Mouse (Mus musculus) heart, embryonic 10.5 days (tissue): ENCODE results near the gene Rsrc1. TPM values are rescaled to one million over a fixed set of nuclear protein-coding genes. Genes with fewer than 3 reads are reported as not detected.
A peak's percentile ranks its signal among the peaks of the same experiment; 100 is the strongest.

Source experiments
- DNase-seq: peaks from one replicate; pipeline ENCODE4 v3.0.0-alpha.2; 2017; ENCODE audit warnings: low spot score
- H3K27ac ChIP-seq: fragments of 300-500 bp; sonication (generic); 2 replicates; pipeline ENCODE4 v1.5.1; 2016; ENCODE audit warnings: mild to moderate bottlenecking
- H3K27me3 ChIP-seq: fragments of 300-500 bp; sonication (generic); 2 replicates; pipeline ENCODE4 v1.6.1; 2016; ENCODE audit warnings: mild to moderate bottlenecking; ENCODE audit not compliant: poor library complexity, insufficient read depth, severe bottlenecking
- H3K36me3 ChIP-seq: fragments of 300-500 bp; sonication (generic); 2 replicates; pipeline ENCODE4 v1.6.1; 2016; ENCODE audit warnings: mild to moderate bottlenecking, moderate library complexity
- H3K4me1 ChIP-seq: fragments of 300-500 bp; sonication (generic); 2 replicates; pipeline ENCODE4 v1.6.1; 2016; ENCODE audit warnings: mild to moderate bottlenecking
- H3K4me3 ChIP-seq: fragments of 300-500 bp; sonication (generic); 2 replicates; pipeline ENCODE4 v1.5.1; 2016; ENCODE audit warnings: mild to moderate bottlenecking, moderate library complexity
- H3K9me3 ChIP-seq: fragments of 300-500 bp; sonication (generic); 2 replicates; pipeline ENCODE4 v1.6.1; 2016; ENCODE audit warnings: mild to moderate bottlenecking, moderate library complexity
- WGBS: fragments of 180-500 bp; shearing (Covaris S2); methylation state at CpG from one replicate; pipeline ENCODE4 v1.1.7; 2016; 5-methylcytosine and 5-hydroxymethylcytosine counted together
- polyA plus RNA-seq: library from polyadenylated mRNA; unstranded; fragments of >200 nt; fragmentation: Nextera tagmentation; extraction: Ambion mirVana; gene quantifications from 2 replicates; pipeline ENCODE4 v1.2.1, GENCODE M21; 2016

Rsrc1 gene
- polyA plus RNA-seq, 1 experiment from 2014 or later: 35.6 TPM

DNA sequence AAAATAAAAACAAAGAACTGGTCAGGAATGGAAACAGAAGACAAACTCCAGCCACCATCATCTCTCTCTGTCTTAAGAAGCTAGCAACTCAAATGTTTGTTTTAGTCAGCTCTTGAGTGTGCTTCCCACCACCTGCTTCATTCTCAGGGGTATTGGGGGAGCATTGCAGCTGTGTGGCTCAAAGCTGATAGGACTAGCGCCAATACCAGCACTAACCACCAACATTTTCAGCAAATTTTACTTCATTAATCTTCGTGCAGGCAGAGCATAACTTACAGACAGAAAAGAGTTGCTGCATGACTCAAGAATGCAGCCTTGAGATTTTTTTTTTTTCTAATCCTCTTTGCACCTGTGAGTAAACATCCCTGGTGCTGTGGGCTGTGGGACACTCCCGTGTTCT, 358.4 kb downstream of the Rsrc1 start:
- 67% methylated on average over 3 of the region's 3 CpGs for WGBS
- Histone ChIP-seq H3K9me3 (no peaks in the 10 kb centered on the region), H3K27ac (no peak overlapping the region), H3K4me3 (no peak overlapping the region), H3K36me3 (no peaks in the 10 kb centered on the region), H3K4me1 (no peaks in the 10 kb centered on the region), H3K27me3 (no peaks in the 10 kb centered on the region)
- DNase-seq: no peak

- H3K4me3 ChIP-seq: no peak overlapping the region
- H3K27ac ChIP-seq: no peak overlapping the region
- no peak for DNase-seq
- H3K36me3 ChIP-seq: no peaks in the 10 kb centered on the region
- no peaks in the 10 kb centered on the region for H3K9me3 ChIP-seq
- 79% methylated on average over 7 of the region's 7 CpGs for WGBS
- no peaks in the 10 kb centered on the region for H3K4me1 ChIP-seq
- H3K27me3 ChIP-seq: no peaks in the 10 kb centered on the region
Measured at GRCm38 (mm10) chr3:67340921-67341320, 359.7 kb downstream of the Rsrc1 start.

DNA sequence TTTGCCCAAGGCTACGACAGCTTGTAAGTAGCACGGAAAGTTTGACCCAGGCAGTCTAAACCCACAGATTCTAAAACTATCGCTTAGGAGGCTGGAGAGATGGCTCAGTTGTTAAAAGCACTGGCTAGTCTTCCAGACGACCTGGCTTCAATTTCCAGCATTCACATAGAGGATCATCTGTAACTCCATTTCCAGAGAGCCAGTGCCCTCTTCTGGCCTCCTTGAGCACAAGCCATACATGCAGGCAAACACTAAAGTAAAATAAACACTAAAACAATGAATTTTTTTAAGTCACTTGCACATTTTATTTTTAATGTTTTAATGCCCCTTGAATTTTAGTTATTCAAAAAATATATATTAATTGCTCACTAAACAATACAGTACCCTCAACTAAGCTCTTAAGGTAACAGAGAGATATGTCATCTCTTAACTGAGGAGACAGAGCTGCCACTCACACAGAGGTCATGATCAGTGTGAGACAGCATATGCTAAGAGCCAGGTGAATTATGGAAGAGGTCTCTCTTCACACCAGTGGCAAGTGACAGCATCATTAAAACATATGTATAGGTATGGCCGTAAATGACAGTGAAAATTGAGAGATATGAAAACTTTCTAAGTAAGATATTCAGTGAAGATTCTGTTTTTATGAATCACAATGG, 361.9 kb downstream of the Rsrc1 start:
- Histone ChIP-seq H3K27me3 (no peaks in the 10 kb centered on the region), H3K36me3 (no peaks in the 10 kb centered on the region), H3K9me3 (no peaks in the 10 kb centered on the region), H3K27ac (no peak overlapping the region), H3K4me1 (no peaks in the 10 kb centered on the region), H3K4me3 (no peak overlapping the region)
- WGBS: 56% methylated on average over 5 of the region's 5 CpGs
- no peak for DNase-seq

GRCm38 (mm10) chr3:67344599-67344998, 363.4 kb downstream of the Rsrc1 start:
- Histone ChIP-seq H3K9me3 (no peaks in the 10 kb centered on the region), H3K36me3 (no peaks in the 10 kb centered on the region), H3K4me1 (no peaks in the 10 kb centered on the region), H3K4me3 (no peak overlapping the region), H3K27ac (no peak overlapping the region), H3K27me3 (no peaks in the 10 kb centered on the region)
- DNase-seq: peak; percentile 75
- WGBS: 5% methylated on average over 2 of the region's 2 CpGs

- Histone ChIP-seq H3K27ac (no peak overlapping the region), H3K4me3 (no peak overlapping the region), H3K27me3 (no peaks in the 10 kb centered on the region), H3K36me3 (no peaks in the 10 kb centered on the region), H3K4me1 (no peaks in the 10 kb centered on the region), H3K9me3 (no peaks in the 10 kb centered on the region)
- DNase-seq: no peak
- 70% methylated on average over 2 of the region's 2 CpGs for WGBS
Measured at GRCm38 (mm10) chr3:67346674-67347073, 365.5 kb downstream of the Rsrc1 start.

GRCm38 (mm10) chr3:67351406-67352127, 370.4 kb downstream of the Rsrc1 start:
- Histone ChIP-seq H3K4me1 (no peaks in the 10 kb centered on the region), H3K36me3 (no peaks in the 10 kb centered on the region), H3K27ac (no peak overlapping the region), H3K9me3 (no peaks in the 10 kb centered on the region), H3K4me3 (no peak overlapping the region), H3K27me3 (no peaks in the 10 kb centered on the region)
- WGBS: 77% methylated on average over 12 of the region's 12 CpGs
- DNase-seq: no peak

GRCm38 (mm10) chr3:67352128-67352762, 371.1 kb downstream of the Rsrc1 start:
- H3K4me1 ChIP-seq: no peaks in the 10 kb centered on the region
- no peak overlapping the region for H3K27ac ChIP-seq
- H3K27me3 ChIP-seq: no peaks in the 10 kb centered on the region
- no peaks in the 10 kb centered on the region; the same call in 1 of the 2 replicates for H3K9me3 ChIP-seq
- peaks cover 3% of the 10 kb centered on the region for H3K36me3 ChIP-seq
- DNase-seq: no peak
- WGBS: 8% methylated on average over 3 of the region's 5 CpGs
- H3K4me3 ChIP-seq: no peak overlapping the region

- no peak for DNase-seq
- 93% methylated on average over 3 of the region's 3 CpGs for WGBS
- Histone ChIP-seq H3K4me3 (no peak overlapping the region), H3K27ac (no peak overlapping the region), H3K36me3 (peaks cover 8% of the 10 kb centered on the region), H3K4me1 (no peaks in the 10 kb centered on the region), H3K9me3 (no peaks in the 10 kb centered on the region; the same call in none of the 2 replicates), H3K27me3 (no peaks in the 10 kb centered on the region)
Measured at GRCm38 (mm10) chr3:67352763-67353149, 371.6 kb downstream of the Rsrc1 start.

GRCm38 (mm10) chr3:67358376-67358775, 377.2 kb downstream of the Rsrc1 start:
- no peak overlapping the region for H3K4me3 ChIP-seq
- peaks cover 8% of the 10 kb centered on the region for H3K36me3 ChIP-seq
- no peaks in the 10 kb centered on the region for H3K4me1 ChIP-seq
- no peak overlapping the region for H3K27ac ChIP-seq
- 82% methylated on average over 7 of the region's 7 CpGs for WGBS
- H3K27me3 ChIP-seq: no peaks in the 10 kb centered on the region
- H3K9me3 ChIP-seq: no peaks in the 10 kb centered on the region; the same call in none of the 2 replicates
- no peak for DNase-seq

- H3K27ac ChIP-seq: no peak overlapping the region
- no peaks in the 10 kb centered on the region for H3K27me3 ChIP-seq
- H3K4me3 ChIP-seq: no peak overlapping the region
- no peak for DNase-seq
- 76% methylated on average over 4 of the region's 4 CpGs for WGBS
- H3K36me3 ChIP-seq: no peaks in the 10 kb centered on the region
- no peaks in the 10 kb centered on the region for H3K9me3 ChIP-seq
- no peaks in the 10 kb centered on the region for H3K4me1 ChIP-seq
Measured at GRCm38 (mm10) chr3:67366087-67366892, 385.1 kb downstream of the Rsrc1 start.

GRCm38 (mm10) chr3:67367481-67367880, 386.3 kb downstream of the Rsrc1 start:
- Histone ChIP-seq H3K9me3 (no peaks in the 10 kb centered on the region), H3K4me3 (no peak overlapping the region), H3K4me1 (peaks cover under 1% of the 10 kb centered on the region; the same call in 1 of the 2 replicates), H3K27me3 (peaks cover 3% of the 10 kb centered on the region; the same call in 1 of the 2 replicates), H3K36me3 (no peaks in the 10 kb centered on the region), H3K27ac (no peak overlapping the region)
- WGBS: 81% methylated on average over 6 of the region's 6 CpGs
- DNase-seq: no peak

DNA sequence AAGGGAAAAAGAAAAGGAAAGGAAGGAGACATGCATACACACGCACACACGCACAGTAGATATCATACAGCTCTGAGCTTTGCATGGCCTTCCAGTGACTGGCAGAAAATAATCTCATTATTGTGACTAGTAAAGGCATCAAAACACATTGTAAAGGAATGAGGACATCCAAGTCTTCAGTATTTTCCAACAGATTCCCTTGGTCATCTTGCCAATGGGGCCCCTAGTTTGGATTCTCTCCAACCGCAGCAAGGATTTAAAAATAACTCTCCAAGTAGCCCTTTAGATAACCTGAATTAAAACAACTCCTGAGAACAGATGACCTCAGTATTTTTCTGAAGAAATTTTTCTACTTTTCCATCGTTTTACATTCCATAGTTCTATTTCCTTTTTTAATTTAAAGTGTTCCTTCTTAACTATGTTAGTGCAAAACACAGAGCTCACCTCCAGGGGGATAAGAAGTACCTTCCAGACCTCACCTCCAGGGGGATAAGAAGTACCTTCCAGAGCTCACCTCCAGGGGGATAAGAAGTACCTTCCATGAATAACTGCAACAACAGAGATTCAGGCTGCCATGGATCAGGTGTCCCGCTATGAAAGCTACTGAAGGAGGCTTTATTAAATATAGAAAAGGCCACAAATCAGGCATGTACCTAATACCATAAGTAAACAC, 388.4 kb downstream of the Rsrc1 start:
- 62% methylated on average over 5 of the region's 5 CpGs for WGBS
- H3K27ac ChIP-seq: no peak overlapping the region
- H3K9me3 ChIP-seq: no peaks in the 10 kb centered on the region
- no peaks in the 10 kb centered on the region for H3K36me3 ChIP-seq
- H3K4me3 ChIP-seq: no peak overlapping the region
- no peak for DNase-seq
- H3K27me3 ChIP-seq: peaks cover 14% of the 10 kb centered on the region
- peaks cover 14% of the 10 kb centered on the region; the same call in 1 of the 2 replicates for H3K4me1 ChIP-seq
